Mouse (Mus musculus) lung, embryonic 15.5 days (tissue): ENCODE measurements at regions not wholly inside any gene's neighbourhood (a gene's known extent, or its start where the extent isn't known, plus 50 kb on each side); places are given as distances from the start of the nearest gene placed in this dataset.

Experiments used
- ATAC-seq: fragments of 200-750 bp; cut with Nextera tagmentation; 2 replicates; pipeline ENCODE4 v1.8.0; 2017; ENCODE audit warnings: moderate number of reproducible peaks, borderline replicate concordance; ENCODE audit not compliant: low FRiP score, low TSS enrichment; ENCODE audit errors: extremely low read depth
- H3K27ac ChIP-seq: fragments of 300-500 bp; sonication (generic); 2 replicates; pipeline ENCODE4 v1.5.1; 2015; ENCODE audit warnings: moderate library complexity, mild to moderate bottlenecking, inconsistent platforms
- H3K27me3 ChIP-seq: fragments of 300-500 bp; sonication (generic); 2 replicates; pipeline ENCODE4 v1.6.1; 2015; ENCODE audit warnings: inconsistent platforms
- H3K36me3 ChIP-seq: fragments of 300-500 bp; sonication (generic); 2 replicates; pipeline ENCODE4 v1.6.1; 2015; ENCODE audit warnings: inconsistent platforms
- H3K4me1 ChIP-seq: fragments of 300-500 bp; sonication (generic); 2 replicates; pipeline ENCODE4 v1.6.1; 2015; ENCODE audit warnings: inconsistent platforms
- H3K4me2 ChIP-seq: fragments of 300-500 bp; sonication (generic); 2 replicates; pipeline ENCODE4 v1.6.1; 2015; ENCODE audit warnings: inconsistent platforms, mild to moderate bottlenecking, moderate library complexity
- H3K4me3 ChIP-seq: fragments of 300-500 bp; sonication (generic); 2 replicates; pipeline ENCODE4 v1.5.1; 2015; ENCODE audit warnings: mild to moderate bottlenecking, inconsistent platforms
- H3K9ac ChIP-seq: fragments of 300-500 bp; sonication (generic); 2 replicates; pipeline ENCODE4 v1.6.1; 2015; ENCODE audit warnings: inconsistent platforms
- H3K9me3 ChIP-seq: fragments of 300-500 bp; sonication (generic); 2 replicates; pipeline ENCODE4 v1.6.1; 2016; ENCODE audit warnings: inconsistent platforms
- WGBS: fragments of 180-500 bp; shearing (Covaris S2); methylation state at CpG from one replicate; pipeline ENCODE4 v1.1.7; 2015; 5-methylcytosine and 5-hydroxymethylcytosine counted together

DNA sequence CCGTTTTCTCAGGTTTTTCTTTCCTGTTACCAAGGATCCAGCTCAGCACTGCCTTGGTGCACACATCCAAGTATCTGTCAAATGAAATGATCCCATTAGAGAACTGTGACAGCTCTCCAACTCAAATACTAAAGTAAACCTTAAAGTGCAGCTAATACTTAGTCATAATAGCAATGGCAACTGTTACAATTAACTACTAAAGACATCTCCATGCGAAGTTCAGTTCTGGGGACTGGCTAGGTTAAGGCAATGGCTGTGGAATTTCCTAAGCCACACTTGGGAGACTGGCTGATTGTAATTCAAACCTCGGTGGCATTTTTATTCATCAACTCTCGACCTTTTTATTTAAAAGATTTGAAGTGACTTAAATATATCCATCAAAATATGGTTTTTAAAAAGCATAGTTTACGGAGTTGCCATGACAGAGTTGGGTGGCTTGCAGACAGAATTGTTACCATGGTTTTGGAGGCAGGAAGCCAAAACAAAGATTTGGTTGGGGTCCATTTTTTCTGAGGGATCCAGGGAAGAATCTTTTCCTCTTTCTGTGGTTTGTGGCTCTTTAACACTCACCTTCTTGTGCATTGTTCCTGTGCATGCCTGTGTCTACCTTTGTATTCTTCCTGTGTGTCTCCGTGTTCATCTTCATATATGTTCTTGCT, 143.3 kb upstream of the Nfe2l3 start:
- 64% methylated on average over 6 of the region's 6 CpGs for WGBS
- no peak overlapping the region for H3K27ac ChIP-seq
- H3K4me1 ChIP-seq: peaks cover 11% of the 10 kb centered on the region
- H3K9me3 ChIP-seq: no peaks in the 10 kb centered on the region
- no peak overlapping the region for H3K9ac ChIP-seq
- no peaks in the 10 kb centered on the region for H3K36me3 ChIP-seq
- ATAC-seq: no peak
- no peak overlapping the region for H3K4me2 ChIP-seq
- H3K4me3 ChIP-seq: no peak overlapping the region
- H3K27me3 ChIP-seq: no peaks in the 10 kb centered on the region

DNA sequence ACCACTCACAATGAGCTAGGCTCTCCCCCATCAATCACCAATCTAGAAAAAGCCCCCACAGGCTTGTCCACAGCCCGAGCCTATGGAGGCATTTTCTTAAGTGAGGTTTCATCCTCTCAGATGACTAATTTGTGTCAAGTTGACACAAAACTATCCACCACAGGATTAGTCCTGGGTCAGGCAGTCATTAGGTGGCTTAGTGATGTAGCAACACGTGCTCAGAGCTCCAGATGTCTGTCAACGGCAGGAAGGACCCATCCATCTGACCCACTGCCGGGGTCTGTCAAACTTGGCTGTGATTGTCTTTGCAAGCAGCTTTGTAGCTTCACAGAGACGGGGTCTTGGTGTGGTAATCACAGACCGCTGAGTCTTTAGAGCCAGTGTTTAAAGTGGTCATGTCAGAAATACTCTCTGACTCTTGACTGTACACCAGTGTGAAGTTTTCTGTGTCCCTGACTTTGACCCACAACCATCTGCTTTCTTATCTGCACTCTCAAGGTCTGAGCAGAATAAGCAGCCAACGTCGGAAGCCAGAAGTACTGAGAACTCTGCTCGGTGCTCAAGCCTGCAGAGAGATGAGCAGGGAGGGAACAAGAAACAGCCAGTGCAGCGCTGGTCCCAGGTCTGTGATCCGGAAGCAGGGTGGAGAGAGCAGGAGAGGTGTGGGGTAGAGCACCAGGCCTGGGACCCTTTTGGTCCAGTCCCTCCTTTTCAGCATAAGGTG, 131.6 kb upstream of the Nfe2l3 start:
- no peaks in the 10 kb centered on the region for H3K36me3 ChIP-seq
- H3K27ac ChIP-seq: no peak overlapping the region
- no peaks in the 10 kb centered on the region for H3K27me3 ChIP-seq
- no peak for ATAC-seq
- H3K9me3 ChIP-seq: no peaks in the 10 kb centered on the region
- H3K4me1 ChIP-seq: no peaks in the 10 kb centered on the region
- no peak overlapping the region for H3K9ac ChIP-seq
- no peak overlapping the region for H3K4me2 ChIP-seq
- no peak overlapping the region for H3K4me3 ChIP-seq
- WGBS: 51% methylated on average over 11 of the region's 11 CpGs

DNA sequence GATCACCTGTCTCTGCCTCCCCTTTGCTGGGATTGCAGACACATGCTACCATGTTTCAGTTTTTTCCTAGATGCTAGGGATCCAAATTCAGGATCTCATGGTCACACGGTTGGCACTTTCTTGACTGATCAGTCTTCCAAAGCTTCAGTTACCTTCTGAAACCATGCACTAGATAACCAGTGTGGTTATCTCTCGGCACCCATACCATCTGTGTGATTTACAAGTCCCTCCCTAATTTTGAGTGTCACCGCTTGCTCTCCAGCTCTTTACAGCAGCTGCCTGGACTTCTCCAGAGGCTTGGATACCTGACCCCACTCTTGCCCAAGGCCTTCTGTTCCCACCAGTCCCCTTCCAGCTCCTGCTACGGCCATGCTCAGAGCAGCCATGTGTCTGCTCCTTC, 130.6 kb upstream of the Nfe2l3 start:
- Histone ChIP-seq H3K4me2 (no peak overlapping the region), H3K27ac (no peak overlapping the region), H3K4me1 (no peaks in the 10 kb centered on the region), H3K36me3 (no peaks in the 10 kb centered on the region), H3K27me3 (no peaks in the 10 kb centered on the region), H3K9me3 (no peaks in the 10 kb centered on the region), H3K9ac (no peak overlapping the region), H3K4me3 (no peak overlapping the region)
- 91% methylated on average over 4 of the region's 4 CpGs for WGBS
- no peak for ATAC-seq

DNA sequence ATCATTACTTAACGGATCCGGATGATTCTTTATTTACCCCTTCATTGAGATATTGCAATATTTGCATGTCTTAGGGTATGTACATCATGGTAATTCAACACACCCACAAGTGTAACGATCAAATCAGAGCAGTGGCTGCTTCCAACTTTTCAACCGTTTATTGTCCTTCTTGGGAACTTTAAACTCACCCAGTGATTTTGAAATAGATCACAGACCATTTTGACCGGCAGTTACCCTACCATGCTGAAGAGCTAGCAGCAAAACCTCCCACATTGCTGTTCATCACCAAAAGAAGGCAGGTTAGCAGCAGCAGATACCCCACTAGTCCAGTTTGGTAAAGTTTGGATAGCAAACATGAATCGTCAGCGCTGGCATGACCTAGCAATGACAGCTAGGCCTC, 130.2 kb upstream of the Nfe2l3 start:
- H3K36me3 ChIP-seq: no peaks in the 10 kb centered on the region
- no peak for ATAC-seq
- 89% methylated on average over 7 of the region's 7 CpGs for WGBS
- no peak overlapping the region for H3K4me3 ChIP-seq
- no peaks in the 10 kb centered on the region for H3K9me3 ChIP-seq
- H3K4me1 ChIP-seq: no peaks in the 10 kb centered on the region
- H3K27ac ChIP-seq: no peak overlapping the region
- no peaks in the 10 kb centered on the region for H3K27me3 ChIP-seq
- H3K9ac ChIP-seq: no peak overlapping the region
- H3K4me2 ChIP-seq: no peak overlapping the region

DNA sequence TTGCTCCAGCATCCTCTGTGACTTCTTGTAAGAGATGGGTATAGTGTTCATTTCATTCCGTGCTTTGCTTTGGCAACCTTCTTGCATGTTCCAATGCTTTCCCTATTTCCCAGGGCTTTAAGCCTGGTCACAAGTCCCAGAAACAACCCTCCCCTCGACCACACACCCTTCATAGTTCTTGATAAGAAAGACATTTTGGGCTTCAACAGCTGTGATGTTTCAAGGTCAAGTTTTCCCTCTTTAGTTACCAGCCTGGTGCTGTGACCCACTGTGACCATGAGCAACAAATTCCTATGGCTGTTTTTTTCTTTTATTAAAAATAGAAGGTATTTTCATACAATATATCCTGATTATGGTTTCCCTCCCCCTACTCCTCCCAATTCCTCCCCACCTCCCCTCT, 114.1 kb upstream of the Nfe2l3 start:
- Histone ChIP-seq H3K27ac (no peak overlapping the region), H3K9ac (no peak overlapping the region), H3K9me3 (no peaks in the 10 kb centered on the region), H3K4me1 (0 out of 2 replicates have a peak, but pooled peaks cover 5% of the 10 kb centered on the region), H3K4me3 (no peak overlapping the region), H3K36me3 (no peaks in the 10 kb centered on the region), H3K4me2 (no peak overlapping the region), H3K27me3 (no peaks in the 10 kb centered on the region)
- ATAC-seq: no peak
- 28% methylated on average over 2 of the region's 2 CpGs for WGBS

DNA sequence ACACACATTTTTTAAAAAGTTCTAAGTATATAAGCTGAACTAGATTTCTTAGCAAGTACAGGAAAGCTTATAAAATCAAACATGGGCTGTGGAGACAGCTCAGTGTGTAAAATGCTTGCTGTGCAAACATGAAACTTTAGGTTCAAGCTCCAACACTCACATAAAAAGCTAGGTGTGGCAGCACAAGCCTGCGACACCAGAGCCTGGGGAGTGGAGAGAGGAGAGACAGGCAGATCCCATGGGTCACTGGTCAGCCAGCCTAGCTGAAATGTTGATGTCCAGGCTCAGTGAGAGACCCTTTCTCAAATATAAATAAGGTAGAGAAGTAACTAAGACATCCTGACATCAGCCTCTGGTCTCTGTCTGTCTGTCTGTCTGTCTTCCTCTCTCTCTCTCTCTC, 112.5 kb upstream of the Nfe2l3 start:
- Histone ChIP-seq H3K9ac (no peak overlapping the region), H3K27me3 (no peaks in the 10 kb centered on the region), H3K4me3 (no peak overlapping the region), H3K27ac (no peak overlapping the region), H3K9me3 (no peaks in the 10 kb centered on the region), H3K4me2 (no peak overlapping the region), H3K4me1 (0 out of 2 replicates have a peak, but pooled peaks cover 5% of the 10 kb centered on the region), H3K36me3 (no peaks in the 10 kb centered on the region)
- 40% methylated on average over 1 of the region's 1 CpGs for WGBS
- ATAC-seq: no peak

DNA sequence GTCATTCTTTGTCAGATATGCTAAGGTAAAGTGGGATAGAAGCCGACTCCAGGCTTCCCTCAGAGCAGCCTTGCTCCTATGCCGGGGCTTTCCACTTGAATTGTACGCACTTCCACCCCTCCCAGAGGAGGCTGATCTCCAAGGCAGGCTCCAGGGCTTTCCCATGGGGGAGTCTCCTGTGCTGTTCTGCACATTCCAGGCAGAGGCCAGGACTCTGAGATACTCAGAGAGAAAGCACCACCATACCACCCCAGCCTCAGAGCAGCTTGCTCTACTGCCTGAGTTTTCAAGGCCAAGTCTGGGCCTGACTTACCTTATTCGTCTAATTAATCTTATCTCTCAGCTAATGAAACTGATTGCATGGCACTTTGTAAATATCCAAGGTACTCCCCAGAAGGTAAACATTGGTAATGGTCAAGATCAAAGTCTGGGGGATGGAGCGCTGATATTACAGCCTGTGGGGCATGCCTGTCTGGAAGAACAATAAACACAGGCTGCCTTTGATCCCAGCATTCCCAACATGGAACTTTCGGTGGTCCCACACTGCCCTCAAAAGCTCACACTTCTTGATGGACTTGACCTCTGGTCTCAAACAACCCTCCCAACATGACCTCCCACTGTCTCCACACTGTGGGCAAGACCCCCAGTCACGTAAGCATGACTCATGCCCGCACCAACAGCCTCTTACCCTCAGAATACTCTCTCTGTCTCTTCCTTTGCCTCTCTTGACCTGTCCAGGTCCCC, 111.6 kb upstream of the Nfe2l3 start:
- no peaks in the 10 kb centered on the region for H3K9me3 ChIP-seq
- 0 out of 2 replicates have a peak, but pooled peaks cover 5% of the 10 kb centered on the region for H3K4me1 ChIP-seq
- H3K36me3 ChIP-seq: no peaks in the 10 kb centered on the region
- H3K9ac ChIP-seq: no peak overlapping the region
- H3K27ac ChIP-seq: no peak overlapping the region
- H3K4me3 ChIP-seq: no peak overlapping the region
- no peaks in the 10 kb centered on the region for H3K27me3 ChIP-seq
- ATAC-seq: no peak
- WGBS: 26% methylated on average over 8 of the region's 8 CpGs
- H3K4me2 ChIP-seq: no peak overlapping the region

DNA sequence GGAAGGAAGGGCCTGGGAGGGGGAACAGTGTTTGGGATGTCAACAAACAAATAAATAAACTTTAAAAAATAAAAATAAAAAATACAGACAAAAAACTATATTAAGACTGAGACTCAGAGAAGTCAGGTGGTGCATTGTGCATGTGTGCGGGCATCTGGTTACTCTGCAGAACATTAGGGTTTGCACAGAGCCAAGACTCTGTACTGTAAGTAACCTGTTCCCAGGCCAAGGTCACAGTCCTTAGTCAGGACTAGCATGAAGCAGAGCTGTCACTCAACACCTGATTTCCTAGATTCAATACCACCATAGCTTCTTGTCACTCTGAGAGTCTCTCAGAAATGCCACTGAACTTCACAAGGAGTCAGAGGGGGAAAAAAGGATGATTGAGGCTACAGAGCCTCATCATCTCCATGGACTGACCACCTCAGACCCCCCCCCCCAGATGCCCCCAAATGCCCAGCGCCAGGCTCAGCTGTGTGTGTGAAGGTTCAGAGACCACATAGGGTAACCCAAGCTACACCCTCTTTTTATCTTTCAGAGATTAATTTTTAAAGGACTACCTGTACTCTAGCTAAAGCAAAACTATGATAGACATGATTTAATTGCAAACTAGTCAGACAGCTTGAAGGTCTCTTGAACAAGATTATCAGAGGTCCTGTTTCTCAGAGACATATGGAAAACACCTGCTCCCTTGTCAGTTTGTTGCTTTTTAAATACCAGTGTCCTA, 106.2 kb upstream of the Nfe2l3 start:
- ATAC-seq: no peak

DNA sequence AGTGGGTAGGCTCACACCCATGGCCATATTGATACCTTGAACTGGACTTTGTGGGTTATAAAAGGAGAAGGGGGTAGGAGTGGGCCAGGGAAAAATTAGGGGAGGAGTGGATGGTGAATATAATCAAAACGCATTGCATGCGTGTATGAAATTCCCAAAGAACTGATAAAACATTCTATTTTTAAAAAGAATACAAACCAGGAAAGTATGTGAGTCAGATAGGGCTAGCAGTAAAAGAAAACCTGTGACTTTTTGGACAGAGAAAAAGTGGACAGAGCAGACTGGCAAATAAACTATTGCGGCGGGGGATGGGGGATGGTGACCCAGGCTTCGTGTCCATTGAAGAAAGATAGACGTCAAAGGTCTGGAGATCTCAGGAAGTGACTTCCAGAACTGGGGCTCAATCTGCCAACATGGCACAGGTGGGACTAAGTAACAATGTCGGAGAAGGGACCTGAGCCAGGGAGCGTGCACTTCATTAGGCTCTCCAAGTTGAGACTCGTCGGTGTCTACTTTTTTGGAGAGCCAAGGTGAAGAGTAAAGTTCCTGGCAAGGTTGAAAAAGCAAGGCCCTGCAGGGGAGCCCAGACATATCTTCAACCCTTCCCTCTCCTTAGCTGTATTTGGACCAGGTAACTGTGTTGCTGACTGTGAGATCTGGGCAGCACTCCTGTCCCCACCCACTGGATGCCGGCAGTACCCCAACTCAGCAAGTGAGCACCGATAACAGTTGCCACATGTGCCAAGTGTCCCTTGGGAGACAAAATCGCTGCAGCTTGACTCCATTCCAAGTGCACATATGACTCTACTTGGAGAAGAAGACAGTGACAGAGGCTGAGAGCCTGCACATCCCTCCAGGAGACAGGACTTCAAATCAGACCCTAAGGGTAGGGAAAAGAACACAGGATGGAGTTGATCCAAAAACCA, 103.1 kb upstream of the Nfe2l3 start:
- Histone ChIP-seq H3K4me3 (no peak overlapping the region), H3K27me3 (no peaks in the 10 kb centered on the region), H3K36me3 (no peaks in the 10 kb centered on the region), H3K4me2 (no peak overlapping the region), H3K27ac (no peak overlapping the region), H3K9ac (no peak overlapping the region), H3K4me1 (peaks cover 16% of the 10 kb centered on the region), H3K9me3 (no peaks in the 10 kb centered on the region)
- ATAC-seq: no peak
- WGBS: 73% methylated on average over 13 of the region's 13 CpGs

More for the DNA sequence above, 106.2 kb upstream of the Nfe2l3 start:
- no peak overlapping the region for H3K9ac ChIP-seq
- no peaks in the 10 kb centered on the region for H3K4me1 ChIP-seq
- H3K4me2 ChIP-seq: no peak overlapping the region
- H3K4me3 ChIP-seq: no peak overlapping the region
- H3K36me3 ChIP-seq: no peaks in the 10 kb centered on the region
- H3K9me3 ChIP-seq: no peaks in the 10 kb centered on the region
- H3K27ac ChIP-seq: no peak overlapping the region
- WGBS: 84% methylated on average over 2 of the region's 2 CpGs
- no peaks in the 10 kb centered on the region for H3K27me3 ChIP-seq

DNA sequence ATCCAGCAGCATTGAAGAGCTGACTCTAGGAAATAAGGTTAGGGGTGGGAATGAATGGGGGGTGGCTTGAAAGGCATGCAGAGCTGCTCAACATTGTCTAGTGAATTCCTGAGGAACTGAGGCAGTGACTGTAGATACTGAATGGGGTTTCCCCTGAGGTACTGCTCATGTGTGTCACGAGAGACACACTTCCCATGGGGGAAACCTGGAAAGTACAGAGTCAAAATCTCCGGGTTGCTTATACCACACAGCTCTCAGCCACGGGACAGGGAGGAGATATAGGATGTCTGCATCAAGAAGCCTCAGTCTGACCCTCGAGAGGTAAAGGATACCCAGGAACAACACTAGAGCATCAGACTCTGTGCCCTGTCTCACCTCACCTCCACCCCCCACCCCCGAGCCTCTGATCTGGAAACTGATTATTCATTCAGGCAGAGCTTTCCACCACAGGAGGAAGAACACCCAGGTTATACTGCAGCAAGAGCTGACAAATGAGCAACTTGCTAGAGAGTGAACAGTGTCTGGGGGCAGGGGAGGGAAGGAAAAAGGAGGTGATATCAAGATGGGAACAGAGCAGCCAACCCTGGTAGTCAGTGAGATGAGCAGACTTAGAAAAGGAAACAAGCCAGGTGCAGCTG, 102.3 kb upstream of the Nfe2l3 start:
- Histone ChIP-seq H3K4me3 (no peak overlapping the region), H3K9ac (no peak overlapping the region), H3K4me1 (peaks cover 22% of the 10 kb centered on the region), H3K9me3 (no peaks in the 10 kb centered on the region), H3K27ac (no peak overlapping the region), H3K36me3 (no peaks in the 10 kb centered on the region), H3K27me3 (no peaks in the 10 kb centered on the region), H3K4me2 (no peak overlapping the region)
- ATAC-seq: no peak
- WGBS: 53% methylated on average over 5 of the region's 5 CpGs
